Mouse (Mus musculus) hindbrain, embryonic 13.5 days (tissue): ENCODE data around the gene Apoh. TPM values are rescaled to one million over a fixed set of nuclear protein-coding genes. Genes with fewer than 3 reads are reported as not detected.

Experiments used
- ATAC-seq: fragments of 200-750 bp; cut with Nextera tagmentation; 2 replicates; pipeline ENCODE4 v1.8.0; 2017; ENCODE audit warnings: moderate TSS enrichment; ENCODE audit not compliant: low FRiP score
- H3K27ac ChIP-seq: fragments of 300-500 bp; sonication (generic); 2 replicates; pipeline ENCODE4 v1.5.1; 2015; ENCODE audit warnings: inconsistent platforms, mild to moderate bottlenecking, moderate library complexity
- H3K27me3 ChIP-seq: fragments of 300-500 bp; sonication (generic); 2 replicates; pipeline ENCODE4 v1.6.1; 2015; ENCODE audit warnings: mild to moderate bottlenecking, inconsistent platforms
- H3K36me3 ChIP-seq: fragments of 300-500 bp; sonication (generic); 2 replicates; pipeline ENCODE4 v1.6.1; 2015; ENCODE audit warnings: mild to moderate bottlenecking, inconsistent platforms
- H3K4me1 ChIP-seq: fragments of 300-500 bp; sonication (generic); replicated peaks from 2 replicates; pipeline ENCODE4 v1.6.1; 2015; ENCODE audit warnings: inconsistent platforms
- H3K4me2 ChIP-seq: fragments of 300-500 bp; sonication (generic); 2 replicates; pipeline ENCODE4 v1.6.1; 2015; ENCODE audit warnings: inconsistent platforms, mild to moderate bottlenecking, moderate library complexity
- H3K4me3 ChIP-seq: fragments of 300-500 bp; sonication (generic); 2 replicates; pipeline ENCODE4 v1.5.1; 2015; ENCODE audit warnings: mild to moderate bottlenecking, inconsistent platforms
- H3K9ac ChIP-seq: fragments of 300-500 bp; sonication (generic); 2 replicates; pipeline ENCODE4 v1.6.1; 2015; ENCODE audit warnings: mild to moderate bottlenecking, inconsistent platforms
- H3K9me3 ChIP-seq: fragments of 300-500 bp; sonication (generic); 2 replicates; pipeline ENCODE4 v1.6.1; 2016; ENCODE audit warnings: inconsistent platforms
- WGBS: fragments of 180-500 bp; shearing (Covaris S2); methylation state at CpG from one replicate; pipeline ENCODE4 v1.1.7; 2015; 5-methylcytosine and 5-hydroxymethylcytosine counted together
- polyA plus RNA-seq: library from polyadenylated mRNA; unstranded; fragments of >200 nt; fragmentation: Nextera tagmentation; extraction: Ambion mirVana; gene quantifications from 2 replicates; pipeline ENCODE4 v1.2.1, GENCODE M21; 2015

Apoh gene
- polyA plus RNA-seq, 1 experiment from 2014 or later = 0.14 TPM

GRCm38 (mm10) chr11:108443893-108444563 is 100.9 kb downstream of the Apoh start:
- H3K9ac ChIP-seq = no peak overlapping the region
- WGBS = 83% methylated on average over 11 of the region's 11 CpGs
- no peak for ATAC-seq

GRCm38 (mm10) chr11:108447148-108447547 is 104.0 kb downstream of the Apoh start:
- Histone ChIP-seq H3K4me1 (no peaks in the 10 kb centered on the region), H3K4me2 (no peak overlapping the region), H3K9ac (no peak overlapping the region), H3K36me3 (peaks cover 3% of the 10 kb centered on the region; the same call in 1 of the 2 replicates), H3K27ac (no peak overlapping the region), H3K9me3 (peaks cover 5% of the 10 kb centered on the region), H3K4me3 (no peak overlapping the region), H3K27me3 (no peaks in the 10 kb centered on the region)
- ATAC-seq = no peak

More at GRCm38 (mm10) chr11:108443893-108444563, 100.9 kb downstream of the Apoh start:
- Histone ChIP-seq H3K4me1 (no peaks in the 10 kb centered on the region), H3K27me3 (no peaks in the 10 kb centered on the region), H3K4me2 (no peak overlapping the region), H3K27ac (no peak overlapping the region), H3K9me3 (no peaks in the 10 kb centered on the region), H3K4me3 (no peak overlapping the region), H3K36me3 (0 out of 2 replicates have a peak, but pooled peaks cover 5% of the 10 kb centered on the region)

GRCm38 (mm10) chr11:108449811-108450210 is 106.7 kb downstream of the Apoh start:
- H3K27ac ChIP-seq = no peak overlapping the region
- WGBS = 31% methylated on average over 3 of the region's 3 CpGs
- no peaks in the 10 kb centered on the region for H3K27me3 ChIP-seq

GRCm38 (mm10) chr11:108459599-108459998 is 116.4 kb downstream of the Apoh start:
- Histone ChIP-seq H3K9me3 (no peaks in the 10 kb centered on the region), H3K27me3 (no peaks in the 10 kb centered on the region), H3K4me1 (no peaks in the 10 kb centered on the region), H3K4me3 (no peak overlapping the region), H3K9ac (no peak overlapping the region), H3K27ac (no peak overlapping the region), H3K4me2 (no peak overlapping the region), H3K36me3 (no peaks in the 10 kb centered on the region)
- WGBS = 85% methylated on average over 3 of the region's 3 CpGs
- no peak for ATAC-seq

More at GRCm38 (mm10) chr11:108449811-108450210, 106.7 kb downstream of the Apoh start:
- no peaks in the 10 kb centered on the region for H3K4me1 ChIP-seq
- H3K9ac ChIP-seq = no peak overlapping the region
- H3K4me2 ChIP-seq = no peak overlapping the region
- H3K9me3 ChIP-seq = peaks cover 5% of the 10 kb centered on the region
- ATAC-seq = no peak
- no peak overlapping the region for H3K4me3 ChIP-seq
- H3K36me3 ChIP-seq = peaks cover 3% of the 10 kb centered on the region; the same call in 1 of the 2 replicates

Other genes starting within 250 kb of the Apoh start
- gene Prkca, start 574 bp downstream of the Apoh start, polyA plus RNA-seq = 7.1 and 7.7 TPM in 2 replicates
- 11.2 and 12.0 TPM in 2 replicates for gene Cep112, start 81.8 kb downstream of the Apoh start, polyA plus RNA-seq